Mouse (Mus musculus): ENCODE data around the gene Serpina3i.

The Serpina3i gene

DNA sequence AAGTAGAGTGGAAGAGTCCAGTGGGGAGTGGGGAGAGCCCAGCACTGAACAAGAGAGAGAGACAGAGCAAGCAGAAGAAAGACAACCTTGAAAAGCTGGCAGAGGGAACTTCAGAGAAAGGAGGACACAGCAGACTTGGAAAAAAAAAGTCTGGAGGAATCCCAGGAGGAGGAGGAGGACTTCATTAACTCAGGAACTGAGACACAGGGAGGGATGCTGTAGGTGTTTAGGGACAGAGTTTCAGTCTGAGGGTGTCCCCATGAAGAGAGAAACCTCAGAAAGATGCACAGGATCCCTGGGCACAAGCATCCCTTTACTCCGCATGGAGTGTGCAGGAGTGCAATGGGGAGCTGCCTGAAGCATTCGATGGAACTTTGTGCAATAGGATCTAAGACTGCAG is 35.1 kb downstream of the Serpina3i start:
- no peak for DNase-seq (ENCODE audit: low spot score)

DNA sequence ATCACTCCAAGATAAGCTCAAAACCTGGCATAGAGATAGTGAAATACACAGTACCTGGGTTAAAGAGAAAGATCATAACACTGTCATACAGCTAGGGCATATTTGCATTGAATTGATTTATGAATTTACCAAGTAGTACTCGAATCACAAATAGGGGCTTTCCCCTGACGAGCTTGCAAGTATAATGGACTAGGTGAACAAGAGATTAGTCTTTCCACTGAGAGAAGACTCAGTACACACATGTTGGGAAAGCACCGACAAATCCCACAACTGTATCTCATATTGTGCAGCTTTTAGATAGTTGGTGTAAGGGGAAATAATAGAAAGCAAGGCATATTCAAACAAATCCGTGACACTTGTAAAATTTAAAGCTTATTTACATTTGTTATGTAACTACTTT is 43.1 kb downstream of the Serpina3i start:
- no peak for DNase-seq (ENCODE audit: low spot score)

DNA sequence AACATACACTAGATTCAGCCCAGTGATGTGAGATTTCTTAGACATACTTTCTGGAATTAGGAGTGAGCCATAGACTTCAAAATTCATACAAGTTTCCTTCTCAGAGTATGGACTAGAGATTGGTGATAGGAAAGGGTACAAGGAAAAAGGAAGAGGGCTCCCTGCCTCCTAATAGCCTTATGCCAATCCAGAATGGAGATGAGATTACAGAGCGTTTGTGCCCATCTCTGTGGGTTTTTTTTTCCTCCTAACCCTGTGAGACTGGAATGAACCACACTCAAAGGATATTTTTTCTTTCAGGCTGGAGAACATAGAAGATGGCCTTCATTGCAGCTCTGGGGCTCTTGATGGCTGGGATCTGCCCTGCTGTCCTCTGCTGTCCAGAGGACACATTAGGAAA is 51.3 kb downstream of the Serpina3i start, which contains the start of gene Serpina3j:
Gene Serpina3j (plus strand): TSS at position 301 of the 400 bp plus-strand sequence.
- DNase-seq (ENCODE audit: low spot score) = no peak
